Mouse (Mus musculus) left cerebral cortex, adult 9 months (tissue): Measurements from ENCODE around the gene Dnmbp.

Experiments
- DNase-seq, 2 experiments: peaks; one replicate each; pipeline ENCODE4 v3.0.0; 2022; ENCODE audit warnings: low spot score in 2 of 2

Dnmbp gene

DNA sequence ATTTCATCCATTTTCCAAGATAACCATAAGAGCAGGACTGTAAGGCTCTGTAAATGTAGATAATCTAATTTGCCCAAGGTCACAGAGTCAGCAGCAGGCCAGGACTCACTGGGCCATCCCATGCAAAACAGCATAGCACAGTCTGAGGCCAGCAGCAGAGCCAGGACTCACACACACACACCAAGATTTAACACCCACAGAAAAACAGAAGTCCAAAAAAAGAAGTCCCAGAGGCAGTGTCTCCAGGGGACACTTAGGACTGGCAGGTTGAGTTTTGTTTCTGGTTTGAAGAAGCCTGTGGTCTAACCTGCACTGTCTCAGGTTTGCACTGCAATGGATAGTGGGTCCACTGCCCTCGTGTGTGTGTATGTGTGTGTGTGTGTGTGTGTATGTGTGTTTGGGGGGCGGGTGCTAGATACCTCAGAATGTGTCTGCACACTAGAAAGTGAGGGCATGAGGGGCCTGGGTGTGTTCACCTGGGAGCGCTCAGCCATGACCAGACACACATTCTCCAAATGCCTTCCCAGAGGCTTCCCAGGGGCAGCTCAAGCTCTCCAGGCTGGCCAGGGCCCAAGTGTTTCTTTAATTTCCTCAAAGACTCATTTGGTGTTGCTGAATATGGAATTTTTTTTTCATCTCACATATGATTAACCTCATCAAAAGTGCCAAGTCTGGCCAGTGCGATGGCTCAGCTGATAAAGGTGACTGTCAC is 27.1 kb downstream of the Dnmbp start:
- no peak for DNase-seq

DNA sequence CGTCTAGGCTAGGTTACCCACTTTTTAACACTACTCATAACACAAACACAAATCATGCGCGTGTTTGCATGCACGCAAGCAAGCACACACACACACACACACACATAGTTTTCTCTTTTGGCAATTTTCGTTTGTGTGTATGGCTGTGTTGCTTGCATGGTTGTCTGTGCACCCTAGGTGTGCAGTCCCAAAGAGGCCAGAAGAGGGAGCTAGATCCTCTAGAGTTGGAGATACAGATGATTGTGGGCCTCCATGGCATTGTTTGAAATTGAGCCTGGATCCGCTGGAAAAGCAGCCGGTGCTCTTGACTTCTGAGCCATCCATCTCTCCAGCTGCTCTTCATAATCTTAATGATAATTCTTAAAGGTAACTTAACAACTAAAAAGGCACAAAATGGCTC is 33.5 kb downstream of the Dnmbp start:
- DNase-seq = no peak

DNA sequence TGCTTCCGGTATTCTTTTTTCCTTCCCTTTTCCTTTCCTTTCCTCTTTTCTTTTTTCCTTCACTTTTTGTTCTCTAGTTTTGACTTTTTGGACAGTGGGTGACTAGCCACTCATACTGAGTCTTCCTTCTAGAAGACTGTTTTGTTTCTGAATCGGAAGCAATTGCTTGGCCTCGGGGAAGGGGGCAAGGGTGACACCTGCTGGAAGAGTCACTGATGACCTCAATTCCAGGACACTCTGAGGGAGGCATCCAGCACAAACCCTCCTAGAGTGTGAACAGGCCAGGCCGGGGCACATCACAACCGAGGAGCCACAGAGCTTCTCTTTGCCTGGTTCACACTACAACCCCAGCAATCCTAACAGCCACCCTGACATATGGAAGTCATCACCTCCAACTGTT is 34.0 kb downstream of the Dnmbp start:
- no peak for DNase-seq

DNA sequence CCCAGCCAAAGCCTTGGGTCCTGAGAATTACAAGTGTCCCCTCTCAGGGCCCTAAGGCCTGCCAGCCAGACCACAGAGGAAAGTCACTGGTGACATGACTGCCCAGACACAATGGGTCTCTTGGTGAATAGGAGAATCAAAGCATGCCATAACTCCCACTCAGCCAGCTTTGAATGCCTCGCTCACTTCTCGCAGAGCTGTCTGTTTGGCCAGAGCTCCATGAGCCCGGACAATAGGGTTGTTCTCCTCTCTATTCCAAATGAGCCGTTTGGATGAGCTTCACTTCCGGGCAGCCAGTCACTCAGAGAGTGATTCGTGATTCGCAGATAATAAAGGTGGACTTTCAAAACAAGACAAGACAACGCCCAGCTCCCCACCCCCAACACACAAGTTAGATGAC is 34.9 kb downstream of the Dnmbp start:
- DNase-seq = no peak

DNA sequence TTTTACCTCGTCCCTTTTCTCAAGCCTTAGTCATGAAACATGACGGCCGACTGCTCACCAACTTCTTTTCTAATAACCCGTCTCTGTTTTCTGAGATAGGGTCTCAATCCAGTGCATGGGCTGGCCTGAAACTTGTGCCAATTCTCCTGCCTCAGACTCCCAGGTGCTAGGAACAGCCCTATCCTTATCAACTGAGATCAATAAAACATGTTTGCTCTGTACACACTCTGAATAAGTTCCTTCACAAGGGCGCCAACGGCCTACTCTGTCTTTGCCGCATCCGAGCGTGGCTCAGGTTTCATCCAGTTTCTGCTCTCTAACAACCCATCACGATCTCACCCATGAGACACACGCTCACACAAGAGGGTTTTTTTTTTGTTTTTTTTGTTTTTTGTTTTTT is 35.7 kb downstream of the Dnmbp start:
- DNase-seq = no peak

DNA sequence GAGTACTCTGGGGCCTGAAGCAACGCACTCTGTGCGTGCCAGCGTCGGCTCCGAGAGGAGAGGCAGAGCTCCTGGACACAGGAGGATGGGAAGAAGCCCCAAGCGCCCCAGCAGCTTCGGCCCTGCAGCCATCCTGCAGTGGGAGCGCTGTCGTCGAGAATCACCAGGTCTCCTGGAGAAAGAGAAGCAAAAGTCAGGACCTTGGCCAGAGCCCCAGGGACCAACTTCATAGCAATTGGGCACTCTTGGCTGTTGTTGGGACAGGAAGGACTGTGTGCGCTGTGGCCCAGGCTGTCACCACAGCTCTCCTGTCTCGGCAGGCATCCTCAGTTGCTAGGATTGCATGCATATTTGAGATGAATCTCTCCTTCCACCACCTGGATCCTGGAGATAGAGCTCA is 37.1 kb downstream of the Dnmbp start:
- no peak for DNase-seq

DNA sequence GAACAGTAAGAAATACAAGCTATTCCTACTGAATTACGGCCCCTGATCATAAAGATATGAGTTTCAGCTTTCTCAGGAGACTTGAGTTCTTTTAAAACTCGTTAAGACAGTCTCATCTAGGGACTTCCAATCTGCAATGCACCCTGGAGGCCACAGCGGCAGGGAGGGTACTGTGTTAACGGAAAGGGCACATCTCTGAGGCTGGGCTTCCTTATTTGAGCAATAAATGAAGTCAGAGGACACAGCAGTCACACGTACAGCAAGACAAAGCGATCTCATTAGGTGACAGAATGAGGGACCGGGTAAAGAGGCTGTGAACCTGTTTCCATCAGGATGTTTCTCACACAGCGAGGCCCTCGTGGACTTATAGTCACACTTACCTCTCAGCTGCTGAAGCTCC is 39.3 kb downstream of the Dnmbp start:
- DNase-seq = no peak

DNA sequence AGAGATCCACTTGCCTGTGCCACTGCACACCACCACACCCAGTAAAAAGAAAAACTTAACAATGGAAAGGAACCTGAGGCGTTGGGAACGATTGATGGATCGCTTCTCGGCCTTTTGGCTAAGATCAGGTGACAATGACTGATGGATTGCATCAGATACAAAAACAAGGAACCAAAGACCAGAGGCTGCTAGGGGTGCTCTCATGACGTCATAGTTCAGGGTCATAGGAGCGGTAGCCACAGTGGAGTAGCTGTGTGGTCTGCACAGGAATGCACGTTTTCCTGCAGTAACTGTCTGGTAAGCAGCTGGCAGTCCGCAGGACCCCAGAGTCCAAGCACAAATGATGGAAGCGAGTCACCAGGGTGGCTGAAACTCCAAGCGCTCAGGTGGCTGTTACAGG is 41.4 kb downstream of the Dnmbp start:
- DNase-seq = no peak

DNA sequence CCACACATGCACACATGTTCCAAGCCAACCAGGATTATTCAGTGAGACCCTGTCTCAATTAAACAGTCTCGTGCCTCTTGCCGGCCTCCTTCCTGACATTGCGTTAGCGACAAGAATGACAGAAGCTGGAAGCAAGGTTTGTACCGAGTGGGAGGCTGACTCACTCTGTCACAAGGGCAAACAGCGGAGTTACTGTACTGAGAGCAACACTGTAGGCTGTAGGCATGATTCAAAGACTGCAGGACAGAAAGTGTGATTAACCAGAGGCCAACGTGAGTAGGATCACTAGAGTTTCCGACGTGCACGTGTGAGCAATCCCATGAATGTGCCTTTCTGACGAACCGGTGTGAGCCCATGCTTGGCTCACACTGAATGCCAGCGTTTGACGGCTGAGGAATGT is 43.5 kb downstream of the Dnmbp start:
- peak in 1 of 2 experiments; percentile 25 for DNase-seq

DNA sequence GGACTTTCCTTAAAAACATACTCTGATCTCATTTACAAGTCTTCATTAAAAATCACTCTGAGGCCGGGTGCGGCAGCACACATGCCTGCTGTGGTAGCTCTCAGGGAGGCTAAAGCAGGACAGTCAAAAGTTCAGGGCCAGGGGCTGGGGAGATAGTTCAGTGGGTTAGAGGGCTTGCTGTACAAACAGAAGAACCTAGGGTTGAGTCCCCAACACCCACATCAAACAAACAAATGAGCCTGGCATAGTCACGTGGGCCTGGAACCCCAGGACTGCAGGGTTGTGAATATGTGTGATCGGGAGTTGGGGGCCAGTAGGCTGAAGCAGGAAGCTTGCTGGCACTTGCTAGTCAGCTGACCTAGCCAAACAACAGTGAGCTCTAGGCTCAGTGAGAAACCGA is 44.0 kb downstream of the Dnmbp start:
- no peak for DNase-seq

DNA sequence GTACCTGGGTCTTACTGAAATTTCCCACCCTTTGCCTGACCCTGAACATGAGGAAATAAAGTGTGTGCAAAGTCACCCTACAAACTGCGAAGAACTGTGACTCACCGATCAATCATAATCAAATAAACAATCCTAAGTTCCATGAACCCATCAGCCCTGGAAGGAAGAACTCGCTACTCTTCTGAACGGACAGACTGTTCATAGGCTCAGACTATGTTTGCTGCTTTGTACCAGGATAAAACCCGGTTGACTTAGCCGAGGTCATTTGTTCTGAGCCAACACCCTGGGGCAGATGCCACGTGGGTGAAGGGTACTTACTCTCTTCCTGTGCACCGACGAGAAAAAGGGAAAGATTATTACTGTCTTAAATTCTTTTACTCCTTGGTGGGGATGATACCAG is 45.2 kb downstream of the Dnmbp start:
- DNase-seq = no peak

DNA sequence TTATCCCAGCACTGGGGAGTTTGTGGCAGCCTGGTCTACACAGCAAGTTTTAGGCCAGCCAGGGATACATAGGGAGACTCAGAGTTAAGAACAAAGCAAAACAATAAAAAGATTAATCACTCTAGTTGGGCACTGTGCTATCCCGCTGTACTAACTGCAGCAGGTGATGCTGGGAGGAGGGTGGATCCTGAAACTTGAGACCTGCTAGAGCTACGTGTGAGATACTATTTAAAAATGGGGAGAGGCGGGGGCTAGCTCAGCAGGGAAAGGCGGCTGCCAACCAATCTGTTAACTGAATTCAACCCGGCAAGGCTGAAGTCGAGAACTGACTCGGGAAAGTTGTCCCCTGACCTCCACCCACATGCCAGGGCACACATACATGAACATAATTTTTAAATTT is 45.9 kb downstream of the Dnmbp start:
- DNase-seq = no peak

DNA sequence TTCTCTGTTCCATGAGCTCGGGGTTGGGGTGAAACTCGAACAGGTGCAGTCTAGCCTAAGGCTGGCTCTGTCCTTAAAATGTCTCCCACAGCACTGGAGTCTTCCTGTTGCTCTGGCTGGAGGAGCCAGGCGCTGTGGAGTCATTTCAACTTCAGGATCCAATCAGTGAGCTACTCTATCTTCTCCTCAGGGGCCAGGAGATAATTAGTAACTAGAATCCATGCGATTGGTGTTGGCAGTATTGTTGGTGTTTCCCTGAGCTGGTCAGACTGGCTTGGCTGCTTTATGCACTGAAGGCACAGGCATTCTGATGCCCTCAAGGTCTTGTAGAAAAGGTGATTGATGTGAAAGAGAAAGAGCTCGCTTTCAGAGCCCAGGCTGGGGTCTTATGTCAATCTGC is 49.5 kb downstream of the Dnmbp start:
- DNase-seq = no peak

DNA sequence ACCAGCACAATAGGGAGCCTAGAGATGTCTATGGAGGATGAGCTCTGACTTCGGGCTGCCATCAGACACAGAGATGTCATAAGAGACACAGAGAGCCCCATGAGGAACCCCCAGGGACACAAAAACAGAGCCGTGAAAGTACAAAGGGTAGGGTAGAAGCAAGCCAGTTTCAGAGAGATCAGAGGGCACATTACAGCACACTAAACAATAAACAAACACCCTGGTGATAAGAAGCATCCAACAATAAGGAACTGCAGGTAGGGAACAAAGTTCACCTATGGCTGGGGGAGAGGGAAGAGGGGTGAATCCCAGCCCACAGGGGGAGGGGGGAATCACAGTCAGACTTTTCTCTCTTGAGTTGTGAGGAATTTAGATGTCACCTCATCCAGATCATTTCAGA is 52.3 kb downstream of the Dnmbp start:
- no peak for DNase-seq

DNA sequence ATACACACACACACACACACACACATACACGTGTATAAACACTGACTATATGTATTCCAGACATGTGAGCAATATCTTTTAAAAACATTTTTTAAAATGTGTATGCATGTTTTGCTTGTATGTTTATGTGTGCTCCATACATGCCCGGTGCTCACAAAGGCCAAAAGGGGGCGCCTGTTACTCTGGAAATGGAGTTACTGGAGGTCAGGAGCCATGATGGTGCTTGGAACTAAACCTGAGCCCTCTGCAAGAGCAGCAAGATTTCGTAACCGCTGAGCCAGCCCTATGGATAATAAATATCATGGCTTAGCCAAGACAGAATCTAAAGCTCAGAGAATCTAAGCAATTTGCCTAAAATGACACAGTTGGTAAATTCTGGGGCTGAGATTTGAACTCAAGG is 52.7 kb downstream of the Dnmbp start:
- no peak for DNase-seq

DNA sequence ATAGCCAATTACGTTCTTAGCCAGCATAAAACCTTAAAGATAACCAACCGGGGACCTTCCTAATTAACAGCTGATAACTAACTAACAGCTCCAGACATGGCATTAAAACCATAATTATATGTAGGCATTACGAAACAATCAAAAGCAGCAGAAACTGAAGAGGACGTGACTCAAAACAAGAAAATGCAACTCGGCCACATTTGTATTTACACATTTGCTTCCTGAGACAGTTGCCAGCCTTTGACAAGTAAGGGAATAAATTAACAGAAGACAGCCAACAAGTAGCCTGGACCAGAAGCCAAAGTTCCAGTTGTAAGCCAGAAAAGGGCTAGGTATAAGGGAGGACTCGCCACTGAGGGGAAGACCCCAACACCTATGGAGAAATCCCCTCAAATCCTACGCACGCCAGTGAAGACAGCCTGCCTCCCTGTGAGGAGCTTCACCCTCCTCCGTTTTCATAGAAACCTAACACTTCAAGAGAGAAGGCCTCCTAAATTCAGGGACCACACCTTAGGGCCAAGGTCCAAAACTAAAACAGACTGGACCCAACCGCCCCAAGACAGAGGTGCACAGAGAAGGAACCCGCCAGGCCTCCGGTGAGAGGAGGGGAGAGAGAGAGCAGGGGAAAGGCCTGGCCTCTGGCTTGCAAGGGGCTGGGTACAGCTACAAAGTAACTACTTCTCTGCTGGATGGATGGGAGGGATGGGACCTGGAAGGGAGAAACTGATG is 53.5 kb downstream of the Dnmbp start:
- no peak for DNase-seq

DNA sequence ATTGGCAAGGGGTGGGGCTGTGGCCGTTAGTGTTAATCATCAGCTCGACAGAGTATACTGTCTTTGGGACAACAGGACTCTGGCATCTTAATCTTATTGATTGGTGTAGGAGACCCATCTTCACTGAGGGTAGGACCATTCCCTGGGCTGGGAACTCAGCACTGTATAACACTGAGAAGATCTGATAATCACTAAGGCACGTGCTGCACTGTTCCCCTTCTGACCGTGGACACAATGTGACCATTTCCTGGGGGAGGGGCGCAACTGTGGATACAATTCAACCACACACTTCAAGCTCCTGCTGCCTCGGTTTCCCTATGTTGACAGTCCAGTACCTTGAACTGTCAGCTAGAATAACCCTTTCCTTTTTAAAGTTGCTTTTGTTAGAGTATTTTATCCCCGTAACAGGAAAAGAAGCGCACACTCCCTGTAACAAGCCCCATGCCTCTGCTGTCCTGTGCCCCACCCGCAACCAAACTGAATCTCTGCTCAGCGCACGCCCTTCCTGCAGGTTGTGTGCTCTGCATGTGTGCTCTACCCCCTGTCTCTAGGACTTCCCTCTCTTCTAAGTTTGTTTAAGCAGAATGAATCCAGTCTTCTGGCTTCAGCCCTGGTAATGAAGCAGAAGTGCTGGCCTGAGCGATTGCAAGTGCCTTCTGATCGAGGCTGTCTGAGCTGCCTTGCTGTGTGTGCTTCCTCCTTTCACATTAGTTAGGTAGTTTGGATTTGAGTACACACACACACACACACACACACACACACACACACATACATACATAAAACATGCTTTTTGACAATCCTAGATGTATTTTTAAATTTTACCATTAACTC is 55.1 kb downstream of the Dnmbp start:
- DNase-seq = no peak

DNA sequence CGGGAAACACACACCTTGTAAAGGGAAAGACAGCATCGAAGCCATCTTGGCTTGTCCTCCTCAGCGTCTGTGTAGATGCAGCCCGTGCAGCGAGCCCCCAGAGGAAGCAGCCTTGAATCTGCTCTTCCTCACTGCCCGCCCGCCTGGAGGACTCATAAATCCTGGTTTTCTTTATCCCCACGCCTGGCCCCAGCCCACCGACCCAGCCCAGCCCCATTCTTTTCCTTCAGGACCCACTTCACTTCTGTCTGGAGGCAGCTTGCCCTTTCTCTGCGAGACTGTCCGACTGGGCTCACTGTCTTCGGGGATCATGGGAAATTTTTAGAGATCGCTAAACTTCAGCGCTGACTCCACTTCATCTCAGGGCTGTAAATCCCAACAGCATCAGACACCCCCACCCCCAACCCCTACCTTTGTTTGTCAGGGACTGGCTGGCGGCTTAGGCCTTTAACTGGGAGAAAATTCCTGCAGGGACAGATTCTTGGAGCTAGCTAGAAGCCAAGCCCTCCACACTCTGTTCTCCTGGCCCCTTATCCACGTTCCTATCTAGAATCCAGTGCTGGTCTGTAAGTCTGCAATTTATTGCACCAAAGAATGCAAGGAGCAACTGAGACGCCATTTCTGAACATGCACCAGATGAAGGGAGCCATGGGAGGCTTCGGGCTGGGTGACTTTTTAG is 57.0 kb downstream of the Dnmbp start:
- DNase-seq = no peak

DNA sequence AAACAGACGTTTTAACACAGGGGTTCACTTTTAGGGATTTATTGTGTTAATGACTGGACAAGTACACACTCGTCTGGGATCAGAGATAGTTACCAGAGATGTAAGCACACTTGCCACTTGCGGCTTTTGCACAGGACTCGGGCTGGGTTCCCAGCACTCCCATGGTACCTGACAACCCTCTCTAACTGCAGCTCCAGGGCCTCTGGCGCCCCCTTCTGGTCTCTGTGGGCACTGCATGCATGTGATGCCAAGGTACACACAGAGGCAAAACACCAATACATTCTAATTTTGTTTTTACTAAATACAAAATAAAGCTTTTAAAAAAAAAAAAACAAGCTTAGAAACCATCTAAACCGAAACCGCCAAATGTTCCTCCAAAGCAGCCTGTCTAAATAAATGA is 58.4 kb downstream of the Dnmbp start:
- no peak for DNase-seq

DNA sequence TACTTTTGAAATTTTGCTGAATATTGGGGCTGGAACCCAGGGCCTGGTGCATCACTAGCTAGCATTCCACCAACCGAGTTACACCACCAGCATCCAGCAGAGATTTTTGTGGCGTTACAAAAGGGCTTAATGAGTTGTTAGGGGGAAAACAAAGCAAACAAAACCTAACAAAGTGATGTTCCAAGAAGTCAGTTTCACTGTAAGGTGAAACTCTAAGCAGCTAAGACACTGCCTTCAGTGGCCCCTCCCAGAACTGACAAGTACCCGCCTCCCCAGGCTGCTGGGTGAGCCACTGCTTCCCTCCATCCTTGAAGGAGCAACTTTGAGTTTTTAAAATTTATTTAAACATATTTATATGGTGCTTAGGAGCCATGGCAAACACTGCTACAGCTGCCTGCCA is 59.6 kb downstream of the Dnmbp start:
- DNase-seq = no peak

DNA sequence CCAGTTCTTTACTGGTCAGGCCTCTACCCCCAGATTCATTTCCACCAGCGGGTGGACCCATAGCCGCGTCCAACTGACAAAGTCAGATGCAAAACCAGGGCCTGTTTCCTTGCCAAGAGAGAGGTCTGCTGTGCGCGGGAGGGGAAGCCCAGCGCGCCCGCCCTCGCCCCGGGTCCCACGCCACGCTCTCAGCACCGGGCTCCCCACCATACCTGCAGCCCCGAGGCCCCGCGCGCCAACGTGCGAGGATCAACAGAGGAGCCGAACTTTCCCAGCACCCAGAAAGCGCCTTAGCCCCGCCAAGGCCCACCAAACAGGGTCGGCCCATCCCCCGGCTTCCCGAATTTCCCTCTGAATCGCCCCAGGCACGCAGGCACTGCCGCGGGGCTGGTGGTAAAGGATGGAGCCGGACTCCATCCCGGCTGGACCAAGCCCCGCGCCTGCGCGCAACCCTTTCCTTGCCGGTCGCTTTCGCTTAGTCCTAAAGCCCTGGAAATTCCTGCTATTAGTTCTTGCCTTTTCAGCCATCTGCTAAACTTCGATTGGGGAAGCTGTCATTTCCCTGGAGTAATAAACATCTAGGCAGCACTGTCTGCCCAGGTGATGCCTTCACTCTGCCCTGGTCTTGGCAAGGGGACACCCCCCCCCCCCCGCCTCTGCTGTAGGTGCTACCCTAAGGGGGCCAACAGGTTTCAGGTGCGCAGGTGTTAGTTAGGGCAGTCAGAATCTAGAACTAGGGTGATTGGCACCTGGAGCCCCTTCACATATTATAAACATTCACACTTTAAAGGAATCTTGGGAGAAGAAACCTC is 60.4 kb downstream of the Dnmbp start:
- DNase-seq = peak in 1 of 2 experiments; percentile 45
